Mouse (Mus musculus) adrenal gland, postnatal 14 days (tissue): ENCODE data around the gene Trim38. TPM values are rescaled to one million over a fixed set of nuclear protein-coding genes. Genes with fewer than 3 reads are reported as not detected.

Experiments
- DNase-seq: peaks from one replicate; pipeline ENCODE4 v3.0.0; 2021; ENCODE audit warnings: mixed read lengths
- microRNA-seq, 2 experiments: library from miRNA; unstranded; fragments of <30 nt; microRNA quantifications; one replicate each; pipeline ENCODE4 v1.2.0; 2021
- total RNA-seq: library from RNA; stranded (reverse); gene quantifications from 2 replicates; pipeline ENCODE4 v1.2.3, GENCODE M21; 2021

Gene Trim38
- total RNA-seq, 1 experiment from 2014 or later: not detected

GRCm38 (mm10) chr13:23836630-23837029 is 66.9 kb downstream of the Trim38 start:
- DNase-seq: peak; percentile 29

GRCm38 (mm10) chr13:23839308-23839707 is 69.6 kb downstream of the Trim38 start, which contains the start of gene Slc17a3:
Gene Slc17a3 (plus strand): TSS chr13:23839434.
- DNase-seq: no peak

Small RNAs within 50 kb of the gene (microRNA-seq; reads per million reads assigned to microRNA genes)
- 0 reads per million in 2 experiments for gene Gm44314
- 0 reads per million in 2 experiments for gene Gm44484

Other genes starting within 250 kb of the Trim38 start
- gene Hist1h4h, start 238.9 kb upstream of the Trim38 start, total RNA-seq: 699 and 771 TPM in 2 replicates
- 182 and 192 TPM in 2 replicates for gene Hist1h2af, start 236.0 kb upstream of the Trim38 start, total RNA-seq
- 64.2 and 80.0 TPM in 2 replicates for gene Hist1h3g, start 234.5 kb upstream of the Trim38 start, total RNA-seq
- 18.0 and 26.2 TPM in 2 replicates for gene Hist1h2bh, start 226.5 kb upstream of the Trim38 start, total RNA-seq
- 72.3 and 84.2 TPM in 2 replicates for gene Hist1h3f, start 225.9 kb upstream of the Trim38 start, total RNA-seq
- gene Hist1h4f, start 218.3 kb upstream of the Trim38 start, total RNA-seq: 307 and 382 TPM in 2 replicates
- 19.2 and 24.2 TPM in 2 replicates for gene Hist1h1d, start 216.7 kb upstream of the Trim38 start, total RNA-seq
- 184 TPM in 2 replicates for gene Hist1h3e, start 207.5 kb upstream of the Trim38 start, total RNA-seq
- 28.8 and 36.1 TPM in 2 replicates for gene Hist1h2ae, start 198.7 kb upstream of the Trim38 start, total RNA-seq
- 288 and 319 TPM in 2 replicates for gene Hist1h2bg, start 198.5 kb upstream of the Trim38 start, total RNA-seq
- 127 and 167 TPM in 2 replicates for gene Hist1h2bf, start 195.7 kb upstream of the Trim38 start, total RNA-seq
- 12.6 and 14.1 TPM in 2 replicates for gene Hist1h2ad, start 195.5 kb upstream of the Trim38 start, total RNA-seq
- 27.2 and 39.2 TPM in 2 replicates for gene Hist1h3d, start 194.2 kb upstream of the Trim38 start, total RNA-seq
- gene Hist1h4d, start 188.3 kb upstream of the Trim38 start, total RNA-seq: 250 and 265 TPM in 2 replicates
- 22.3 and 25.1 TPM in 2 replicates for gene Hist1h2be, start 148.8 kb upstream of the Trim38 start, total RNA-seq
- gene Hist1h1e, start 147.4 kb upstream of the Trim38 start, total RNA-seq: 139 and 157 TPM in 2 replicates
- 6.6 and 8.0 TPM in 2 replicates for gene Hist1h2ac, start 86.0 kb upstream of the Trim38 start, total RNA-seq
- 84.6 and 133 TPM in 2 replicates for gene Hist1h2bc, start 85.7 kb upstream of the Trim38 start, total RNA-seq
- gene Hist1h1t, start 74.1 kb upstream of the Trim38 start, total RNA-seq: 0.37 and 0.83 TPM in 2 replicates
- gene Hist1h4c, start 71.5 kb upstream of the Trim38 start, total RNA-seq: 161 and 165 TPM in 2 replicates
- gene Hfe, start 59.1 kb upstream of the Trim38 start, total RNA-seq: 29.0 and 39.1 TPM in 2 replicates
- 300 and 304 TPM in 2 replicates for gene Hist1h1c, start 31.1 kb upstream of the Trim38 start, total RNA-seq
- 82.5 and 109 TPM in 2 replicates for gene Hist1h3c, start 24.3 kb upstream of the Trim38 start, total RNA-seq
- gene Hist1h2bb, start 23.2 kb upstream of the Trim38 start, total RNA-seq: 125 and 171 TPM in 2 replicates
- 157 and 198 TPM in 2 replicates for gene Hist1h2ab, start 18.8 kb upstream of the Trim38 start, total RNA-seq
- gene Hist1h3b, start 17.6 kb upstream of the Trim38 start, total RNA-seq: 247 and 351 TPM in 2 replicates
- 217 and 308 TPM in 2 replicates for gene Hist1h4b, start 12.9 kb upstream of the Trim38 start, total RNA-seq
- gene Hist1h4a, start 8.7 kb upstream of the Trim38 start, total RNA-seq: 164 and 198 TPM in 2 replicates
- gene Hist1h3a, start 7.5 kb upstream of the Trim38 start, total RNA-seq: 183 and 216 TPM in 2 replicates
- gene Hist1h1a, start 6.2 kb upstream of the Trim38 start, total RNA-seq: 172 and 219 TPM in 2 replicates
- gene Slc17a2, start 37.1 kb downstream of the Trim38 start, total RNA-seq: 0.68 and 12.9 TPM in 2 replicates
- 0.38 and 4.4 TPM in 2 replicates for gene Slc17a3, start 69.5 kb downstream of the Trim38 start, total RNA-seq
- gene Slc17a1, start 97.8 kb downstream of the Trim38 start, total RNA-seq: 1.1 TPM in 1 of 2 replicates, not detected in the other
- 0.45 and 4.8 TPM in 2 replicates for gene Slc17a4, start 145.1 kb downstream of the Trim38 start, total RNA-seq
- not detected in 2 replicates for gene Hist1h2ba, start 164.2 kb downstream of the Trim38 start, total RNA-seq
- not detected in 2 replicates for gene Hist1h2aa, start 164.5 kb downstream of the Trim38 start, total RNA-seq
- gene Scgn, start 221.3 kb downstream of the Trim38 start, total RNA-seq: 2.7 and 2.9 TPM in 2 replicates